Mouse (Mus musculus) stomach, postnatal 0 days (tissue): ENCODE measurements at regions not wholly inside any gene's neighbourhood (a gene's known extent, or its start where the extent isn't known, plus 50 kb on each side); places are given as distances from the start of the nearest gene placed in this dataset.

Experiments
- ATAC-seq: fragments of 200-750 bp; cut with Nextera tagmentation; 2 replicates; pipeline ENCODE4 v1.8.0; 2017; ENCODE audit not compliant: low FRiP score, low TSS enrichment
- DNase-seq: peaks from one replicate; pipeline ENCODE4 v3.0.0-alpha.2; 2016; ENCODE audit warnings: low spot score
- H3K27ac ChIP-seq: fragments of 300-500 bp; sonication (generic); replicated peaks from 2 replicates; pipeline ENCODE4 v1.5.1; 2014; ENCODE audit warnings: mild to moderate bottlenecking, control low read depth
- H3K27me3 ChIP-seq: fragments of 300-500 bp; sonication (generic); 2 replicates; pipeline ENCODE4 v1.6.1; 2014; ENCODE audit warnings: low read length; ENCODE audit not compliant: control insufficient read depth, insufficient read depth
- H3K36me3 ChIP-seq: fragments of 300-500 bp; sonication (generic); 2 replicates; pipeline ENCODE4 v1.6.1; 2014; ENCODE audit warnings: low read length, mixed read lengths; ENCODE audit not compliant: control insufficient read depth, insufficient read depth
- H3K4me1 ChIP-seq: fragments of 300-500 bp; sonication (generic); replicated peaks from 2 replicates; pipeline ENCODE4 v1.6.1; 2014; ENCODE audit warnings: antibody characterized with exemption; ENCODE audit not compliant: control insufficient read depth, insufficient read depth
- H3K4me2 ChIP-seq: fragments of 300-500 bp; sonication (generic); replicated peaks from 2 replicates; pipeline ENCODE4 v1.6.1; 2014; ENCODE audit warnings: low read depth, mild to moderate bottlenecking, control low read depth, moderate library complexity
- H3K4me3 ChIP-seq: fragments of 300-500 bp; sonication (generic); 2 replicates; pipeline ENCODE4 v1.5.1; 2014; ENCODE audit warnings: low read depth, low read length, control low read depth
- H3K9ac ChIP-seq: fragments of 300-500 bp; sonication (generic); 2 replicates; pipeline ENCODE4 v1.6.1; 2014; ENCODE audit warnings: mild to moderate bottlenecking, low read length, control low read depth, mixed read lengths
- H3K9me3 ChIP-seq: fragments of 300-500 bp; sonication (generic); 2 replicates; pipeline ENCODE4 v1.6.1; 2016; ENCODE audit warnings: low read length; ENCODE audit not compliant: control insufficient read depth
- CTCF ChIP-seq: IDR thresholded peaks from 2 replicates; pipeline ENCODE4 v1.5.1; 2016; ENCODE audit warnings: antibody characterized with exemption, low read depth, mild to moderate bottlenecking, moderate library complexity
- EP300 ChIP-seq: optimal IDR thresholded peaks from 2 replicates; pipeline ENCODE3; 2016; ENCODE audit warnings: antibody characterized with exemption
- WGBS: fragments of 180-500 bp; shearing (Covaris S2); extraction: QIAGEN DNeasy Blood & Tissue Kit; methylation state at CpG from one replicate; pipeline ENCODE4 v1.1.7; 2014; 5-methylcytosine and 5-hydroxymethylcytosine counted together

DNA sequence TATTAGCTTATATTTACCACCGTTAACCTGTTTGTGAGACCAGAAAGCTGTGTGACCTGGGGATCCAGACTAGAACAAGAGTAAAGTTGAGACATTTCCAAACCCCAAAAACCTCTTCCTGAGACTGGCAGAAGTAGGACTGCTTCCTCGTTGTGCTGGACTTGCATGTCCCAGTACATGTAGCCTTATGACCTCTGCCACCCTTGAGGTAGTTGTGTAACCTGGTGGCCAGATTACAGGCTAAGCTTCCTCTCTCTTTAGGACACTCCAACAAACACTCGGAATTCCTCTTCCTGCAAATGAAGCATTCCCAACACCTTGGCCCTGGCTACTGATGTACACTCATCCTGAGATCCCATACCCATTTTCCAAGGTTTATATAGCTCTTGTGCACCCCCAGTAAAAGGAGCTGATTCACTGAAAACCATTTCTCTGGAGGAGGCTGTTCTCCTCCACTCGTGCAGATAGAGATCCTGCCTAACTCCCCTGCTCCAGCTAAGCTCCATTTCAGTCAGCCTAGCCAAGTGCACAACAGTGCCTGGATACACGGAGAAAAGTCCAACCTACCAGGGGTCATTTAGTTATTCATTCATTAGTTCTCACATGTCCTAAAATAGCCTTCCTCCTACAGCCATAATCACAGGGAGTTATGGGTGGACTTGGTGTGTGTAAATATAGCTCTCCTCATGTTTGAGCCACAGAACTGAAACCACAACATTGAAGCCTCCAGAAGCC is 289.4 kb downstream of the Pmp22 start:
- Histone ChIP-seq H3K4me1 (0 out of 2 replicates have a peak, but pooled peaks cover 2% of the 10 kb centered on the region), H3K36me3 (no peaks in the 10 kb centered on the region), H3K9me3 (no peaks in the 10 kb centered on the region), H3K9ac (no peak overlapping the region), H3K27me3 (no peaks in the 10 kb centered on the region), H3K4me2 (no peak overlapping the region), H3K27ac (no peak overlapping the region), H3K4me3 (no peak overlapping the region)
- ATAC-seq (no peak), DNase-seq (no peak)
- 68% methylated on average over 5 of the region's 5 CpGs for WGBS
- TF ChIP-seq EP300 = no peak
- TF ChIP-seq CTCF = no peak

DNA sequence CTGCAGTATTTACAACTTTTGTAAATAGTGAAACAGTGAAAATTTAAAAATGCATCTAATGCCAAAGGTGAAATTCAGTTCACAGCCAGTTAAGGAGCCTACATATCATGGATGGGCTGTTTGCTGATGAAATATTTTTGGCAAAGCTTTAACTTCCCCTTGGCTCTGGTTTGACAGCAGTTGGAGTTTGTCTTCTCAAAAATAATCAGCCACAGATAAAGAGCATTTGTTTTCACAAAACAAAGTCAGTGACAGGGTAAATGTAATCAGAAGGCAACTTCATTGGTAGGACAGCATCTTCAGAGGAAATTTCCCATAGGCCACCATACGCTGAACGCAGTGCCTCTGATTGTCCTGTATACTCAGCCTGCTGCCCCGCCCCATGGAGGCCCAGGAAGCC is 291.6 kb downstream of the Pmp22 start:
- Histone ChIP-seq H3K36me3 (no peaks in the 10 kb centered on the region), H3K9ac (no peak overlapping the region), H3K4me3 (no peak overlapping the region), H3K4me2 (no peak overlapping the region), H3K27ac (no peak overlapping the region), H3K9me3 (no peaks in the 10 kb centered on the region), H3K4me1 (no peaks in the 10 kb centered on the region), H3K27me3 (no peaks in the 10 kb centered on the region)
- ATAC-seq (no peak), DNase-seq (no peak)
- 61% methylated on average over 3 of the region's 3 CpGs for WGBS
- TF ChIP-seq EP300 (no peak), CTCF (no peak)

DNA sequence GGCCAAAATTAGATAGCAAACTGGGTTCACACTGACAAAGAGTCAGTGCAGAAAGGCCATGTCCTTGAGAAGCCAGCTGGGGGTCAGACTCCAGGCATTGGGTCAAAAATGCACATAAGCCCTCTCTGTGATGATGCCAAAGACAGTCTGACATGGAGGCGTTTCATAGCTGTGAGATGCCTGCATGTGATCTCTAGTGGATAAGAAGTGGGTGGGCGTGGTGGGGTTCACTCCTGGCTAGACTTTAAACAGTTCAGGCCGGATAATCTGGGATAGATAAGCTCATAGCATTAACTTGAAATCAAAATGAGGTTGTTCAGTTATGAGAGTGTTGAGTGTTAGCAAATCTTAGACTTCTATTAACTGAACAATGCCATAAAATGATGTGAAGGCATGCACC is 293.3 kb downstream of the Pmp22 start:
- no peak overlapping the region for H3K9ac ChIP-seq
- H3K4me2 ChIP-seq = no peak overlapping the region
- DNase-seq (no peak), ATAC-seq (no peak)
- H3K27me3 ChIP-seq = no peaks in the 10 kb centered on the region
- TF ChIP-seq EP300 (no peak), CTCF (no peak)
- WGBS = 56% methylated on average over 3 of the region's 3 CpGs
- H3K9me3 ChIP-seq = no peaks in the 10 kb centered on the region
- H3K4me1 ChIP-seq = no peaks in the 10 kb centered on the region
- no peak overlapping the region for H3K4me3 ChIP-seq
- no peak overlapping the region for H3K27ac ChIP-seq
- no peaks in the 10 kb centered on the region for H3K36me3 ChIP-seq

DNA sequence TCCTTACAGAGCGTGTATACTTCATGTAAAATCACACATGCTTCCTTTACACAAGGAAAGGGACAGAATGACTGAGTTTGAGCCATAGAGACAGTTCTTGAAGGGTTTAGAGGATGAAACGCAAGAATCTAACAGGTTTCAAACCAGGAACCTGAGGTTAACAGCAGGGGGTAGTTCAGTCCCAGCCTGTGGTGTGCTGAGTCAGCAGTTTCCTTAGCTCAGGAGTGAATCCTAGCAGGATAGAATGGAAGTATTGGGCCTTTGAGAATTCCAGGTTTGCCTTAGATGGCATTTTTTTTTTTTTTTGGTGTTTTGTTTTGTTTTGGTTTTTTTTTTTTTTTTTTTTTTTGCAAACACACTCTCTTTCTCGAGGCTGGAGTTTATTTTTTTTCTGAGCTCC is 295.5 kb downstream of the Pmp22 start:
- Histone ChIP-seq H3K9me3 (no peaks in the 10 kb centered on the region), H3K27me3 (no peaks in the 10 kb centered on the region), H3K9ac (no peak overlapping the region), H3K4me2 (no peak overlapping the region), H3K4me1 (no peaks in the 10 kb centered on the region), H3K4me3 (no peak overlapping the region), H3K36me3 (no peaks in the 10 kb centered on the region), H3K27ac (no peak overlapping the region)
- ATAC-seq (no peak), DNase-seq (no peak)
- TF ChIP-seq CTCF (no peak), EP300 (no peak)
- 69% methylated on average over 3 of the region's 3 CpGs for WGBS

DNA sequence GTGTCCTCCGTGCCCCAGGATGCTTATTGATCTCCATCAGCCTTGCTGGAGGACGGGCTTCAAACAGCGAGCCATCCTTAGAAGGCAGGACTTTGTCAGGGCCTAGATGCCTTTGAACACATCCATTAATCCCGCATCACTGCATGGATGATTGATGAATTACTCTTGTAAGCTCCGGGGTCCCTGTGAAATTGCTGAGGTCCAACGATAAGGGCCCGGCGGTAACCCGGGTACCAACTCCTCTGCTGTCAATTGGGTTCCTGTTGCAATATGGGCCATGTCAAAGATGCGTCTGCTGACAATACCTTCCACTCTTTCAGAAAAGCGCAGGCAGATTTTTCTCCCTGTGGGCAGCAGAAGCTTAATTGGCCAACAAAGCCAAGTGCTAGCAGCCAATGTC is 297.0 kb downstream of the Pmp22 start:
- Histone ChIP-seq H3K36me3 (no peaks in the 10 kb centered on the region), H3K9ac (no peak overlapping the region), H3K4me2 (no peak overlapping the region), H3K27me3 (no peaks in the 10 kb centered on the region), H3K4me3 (no peak overlapping the region), H3K4me1 (no peaks in the 10 kb centered on the region), H3K27ac (no peak overlapping the region), H3K9me3 (no peaks in the 10 kb centered on the region)
- 66% methylated on average over 11 of the region's 11 CpGs for WGBS
- TF ChIP-seq EP300 (no peak), CTCF (no peak)
- DNase-seq (no peak), ATAC-seq (no peak)

DNA sequence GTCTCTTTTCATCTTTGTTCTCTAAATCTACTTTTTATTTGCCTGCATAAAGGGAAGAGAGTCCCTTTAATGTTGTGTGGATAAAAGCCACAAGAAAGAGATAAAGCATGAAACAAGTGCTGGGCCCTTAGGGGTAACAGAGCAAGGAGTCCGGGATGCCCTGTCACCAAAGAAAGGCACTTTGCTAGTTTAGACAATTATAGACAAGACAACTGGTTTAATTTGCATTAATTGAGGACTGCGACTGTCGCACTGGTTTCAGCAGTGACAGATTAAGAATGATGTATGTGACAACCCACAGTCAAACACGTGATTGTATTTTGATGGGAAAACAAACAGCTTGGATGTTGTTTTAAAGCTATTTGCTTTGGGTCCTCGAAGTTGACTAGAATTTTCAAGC is 325.0 kb downstream of the Pmp22 start:
- H3K9ac ChIP-seq = no peak overlapping the region
- no peak overlapping the region for H3K4me3 ChIP-seq
- ATAC-seq (no peak), DNase-seq (no peak)
- H3K4me1 ChIP-seq = no peaks in the 10 kb centered on the region
- H3K27me3 ChIP-seq = no peaks in the 10 kb centered on the region
- H3K9me3 ChIP-seq = no peaks in the 10 kb centered on the region
- H3K36me3 ChIP-seq = no peaks in the 10 kb centered on the region
- no peak overlapping the region for H3K27ac ChIP-seq
- TF ChIP-seq CTCF (no peak), EP300 (no peak)
- WGBS = 63% methylated on average over 5 of the region's 5 CpGs
- no peak overlapping the region for H3K4me2 ChIP-seq
